Mouse (Mus musculus) liver, embryonic 15.5 days (tissue): ENCODE results near the gene Dennd1a. TPM values are rescaled to one million over a fixed set of nuclear protein-coding genes. Genes with fewer than 3 reads are reported as not detected.

Experiments
- ATAC-seq: fragments of 200-750 bp; cut with Nextera tagmentation; 2 replicates; pipeline ENCODE4 v1.8.0; 2017; ENCODE audit warnings: moderate number of reproducible peaks, mild to moderate bottlenecking, moderate library complexity; ENCODE audit not compliant: insufficient read depth
- H3K27ac ChIP-seq: fragments of 300-500 bp; sonication (generic); replicated peaks from 2 replicates; pipeline ENCODE4 v1.5.1; 2015; ENCODE audit warnings: mild to moderate bottlenecking, inconsistent platforms
- H3K27me3 ChIP-seq: fragments of 300-500 bp; sonication (generic); 2 replicates; pipeline ENCODE4 v1.6.1; 2015; ENCODE audit warnings: mild to moderate bottlenecking, inconsistent platforms
- H3K36me3 ChIP-seq: fragments of 300-500 bp; sonication (generic); replicated peaks from 2 replicates; pipeline ENCODE4 v1.6.1; 2015; ENCODE audit warnings: moderate library complexity, mild to moderate bottlenecking, inconsistent platforms
- H3K4me1 ChIP-seq: fragments of 300-500 bp; sonication (generic); replicated peaks from 2 replicates; pipeline ENCODE4 v1.6.1; 2015; ENCODE audit warnings: inconsistent platforms
- H3K4me2 ChIP-seq: fragments of 300-500 bp; sonication (generic); 2 replicates; pipeline ENCODE4 v1.6.1; 2015; ENCODE audit warnings: moderate library complexity, mild to moderate bottlenecking, inconsistent platforms
- H3K4me3 ChIP-seq: fragments of 300-500 bp; sonication (generic); replicated peaks from 2 replicates; pipeline ENCODE4 v1.5.1; 2015; ENCODE audit warnings: mild to moderate bottlenecking, inconsistent platforms
- H3K9ac ChIP-seq: fragments of 300-500 bp; sonication (generic); 2 replicates; pipeline ENCODE4 v1.6.1; 2015; ENCODE audit warnings: moderate library complexity, mild to moderate bottlenecking, inconsistent platforms
- H3K9me3 ChIP-seq: fragments of 300-500 bp; sonication (generic); replicated peaks from 2 replicates; pipeline ENCODE4 v1.6.1; 2016; ENCODE audit warnings: inconsistent platforms
- WGBS: fragments of 180-500 bp; shearing (Covaris S2); methylation state at CpG from one replicate; pipeline ENCODE4 v1.1.7; 2015; ENCODE audit warnings: mixed read lengths; ENCODE audit not compliant: insufficient replicate concordance; 5-methylcytosine and 5-hydroxymethylcytosine counted together
- microRNA-seq: library from miRNA; unstranded; fragments of <30 nt; microRNA quantifications from one replicate; pipeline ENCODE4, GENCODE M21; 2016
- polyA plus RNA-seq: library from polyadenylated mRNA; unstranded; fragments of >200 nt; fragmentation: Nextera tagmentation; extraction: Ambion mirVana; gene quantifications from 2 replicates; pipeline ENCODE4 v1.2.1, GENCODE M21; 2015

The Dennd1a gene
- polyA plus RNA-seq, 1 experiment from 2014 or later: 9.9 TPM

DNA sequence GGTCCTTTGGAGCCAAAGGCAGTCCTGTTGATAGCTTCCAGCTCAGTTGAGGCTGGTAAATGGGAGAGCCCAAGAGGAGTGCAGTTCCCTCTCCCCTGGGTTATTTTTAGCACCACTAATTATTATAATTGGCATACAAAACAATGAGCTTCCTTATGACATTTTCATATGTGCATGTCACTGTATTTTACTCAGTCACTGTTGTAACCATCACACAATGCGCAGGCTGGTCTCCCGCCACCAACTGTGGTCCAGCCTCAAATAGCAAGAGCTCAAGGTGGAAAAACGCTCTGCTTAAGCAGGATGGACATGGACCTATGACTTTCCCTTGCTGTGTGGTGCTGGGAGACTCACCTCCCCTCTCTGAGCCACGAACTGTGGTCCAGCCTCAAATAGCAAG lies 529.4 kb downstream of the Dennd1a start:
- no peaks in the 10 kb centered on the region for H3K4me1 ChIP-seq
- H3K27ac ChIP-seq: no peak overlapping the region
- H3K36me3 ChIP-seq: no peaks in the 10 kb centered on the region
- no peaks in the 10 kb centered on the region for H3K9me3 ChIP-seq
- ATAC-seq: no peak
- no peak overlapping the region for H3K9ac ChIP-seq
- no peak overlapping the region for H3K4me3 ChIP-seq
- H3K27me3 ChIP-seq: peaks cover 10% of the 10 kb centered on the region; the same call in 1 of the 2 replicates
- no peak overlapping the region for H3K4me2 ChIP-seq
- 61% methylated on average over 4 of the region's 4 CpGs for WGBS

DNA sequence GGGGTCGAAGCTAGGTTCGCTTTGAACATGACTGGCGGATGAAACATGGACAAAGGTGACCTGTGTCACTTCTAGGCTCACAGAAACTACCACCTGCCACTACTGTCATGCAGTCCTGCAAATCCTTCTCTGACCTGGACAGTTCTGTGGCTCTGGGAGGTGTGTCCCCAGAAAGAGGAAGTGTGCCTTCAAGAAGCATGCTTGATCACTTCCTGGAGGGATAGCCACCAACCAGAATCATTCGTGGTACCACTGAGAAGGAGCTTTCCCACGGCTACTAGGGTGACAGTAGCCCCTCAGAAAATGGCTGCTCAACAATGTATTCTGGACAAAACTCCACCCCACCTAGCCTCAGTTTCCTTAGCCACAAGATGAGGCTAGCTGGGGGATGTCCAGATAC lies 530.2 kb downstream of the Dennd1a start:
- peaks cover 10% of the 10 kb centered on the region; the same call in 1 of the 2 replicates for H3K27me3 ChIP-seq
- no peak overlapping the region for H3K4me3 ChIP-seq
- 41% methylated on average over 5 of the region's 5 CpGs for WGBS
- no peaks in the 10 kb centered on the region for H3K36me3 ChIP-seq
- H3K4me1 ChIP-seq: no peaks in the 10 kb centered on the region
- no peak for ATAC-seq
- H3K27ac ChIP-seq: no peak overlapping the region
- no peak overlapping the region for H3K4me2 ChIP-seq
- no peaks in the 10 kb centered on the region for H3K9me3 ChIP-seq
- no peak overlapping the region for H3K9ac ChIP-seq

DNA sequence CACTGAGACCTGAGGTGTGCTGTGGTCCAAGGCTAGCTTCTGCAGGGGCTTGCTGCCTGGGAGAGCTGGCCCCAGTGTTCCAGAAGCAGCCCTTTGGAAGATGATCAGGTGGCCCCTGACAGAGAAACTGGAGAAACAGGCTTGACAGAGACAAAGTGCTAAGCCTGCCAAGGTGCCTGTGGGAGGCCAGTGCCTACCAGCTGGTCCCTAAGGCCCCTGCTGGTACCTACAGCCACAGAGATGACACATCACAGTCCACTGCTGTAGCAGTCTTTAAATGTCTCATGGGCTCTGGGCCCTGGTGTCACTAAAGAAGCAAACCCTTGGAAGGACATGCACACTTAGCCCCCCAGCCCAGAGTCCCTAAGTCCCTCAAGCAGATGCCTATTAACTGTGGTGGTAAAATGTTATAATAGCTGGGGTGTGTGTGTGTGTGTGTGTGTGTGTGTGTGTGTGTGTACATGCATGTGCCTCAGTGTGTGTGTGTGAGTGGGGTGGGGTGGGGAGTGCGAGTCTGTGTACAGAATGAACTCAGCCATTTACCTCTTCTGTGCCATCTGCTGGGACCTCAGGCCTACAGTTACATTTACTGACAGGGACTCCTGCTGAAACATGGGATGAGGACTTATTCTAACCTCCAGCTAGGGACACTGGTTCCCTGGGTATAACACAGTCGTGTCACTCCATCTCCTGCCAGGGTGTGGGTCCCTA lies 530.8 kb downstream of the Dennd1a start:
- Histone ChIP-seq H3K9ac (no peak overlapping the region), H3K9me3 (no peaks in the 10 kb centered on the region), H3K4me3 (no peak overlapping the region), H3K4me2 (no peak overlapping the region), H3K27me3 (peaks cover 10% of the 10 kb centered on the region; the same call in 1 of the 2 replicates), H3K27ac (no peak overlapping the region), H3K36me3 (no peaks in the 10 kb centered on the region), H3K4me1 (no peaks in the 10 kb centered on the region)
- 59% methylated on average over 2 of the region's 2 CpGs for WGBS
- no peak for ATAC-seq

DNA sequence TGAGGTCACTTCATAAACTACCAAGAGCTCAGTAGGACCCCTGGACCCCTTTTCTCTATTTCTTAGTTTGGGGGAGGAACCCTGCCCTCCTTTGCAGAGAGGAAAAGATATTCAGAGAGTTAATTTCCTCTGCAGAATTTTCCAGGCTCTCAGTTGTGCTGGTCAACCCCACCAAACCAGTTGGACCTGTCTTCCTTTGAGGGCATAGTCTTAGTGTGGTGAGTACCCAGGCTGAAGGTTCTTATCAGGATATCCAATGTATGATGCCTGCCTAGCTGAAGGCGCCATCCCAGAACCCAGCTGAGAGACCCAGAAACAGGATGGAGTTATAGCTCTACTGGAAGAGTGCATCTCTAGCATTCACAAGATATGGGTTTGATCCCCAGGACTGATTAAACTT lies 536.1 kb downstream of the Dennd1a start:
- WGBS: 72% methylated on average over 1 of the region's 1 CpGs

DNA sequence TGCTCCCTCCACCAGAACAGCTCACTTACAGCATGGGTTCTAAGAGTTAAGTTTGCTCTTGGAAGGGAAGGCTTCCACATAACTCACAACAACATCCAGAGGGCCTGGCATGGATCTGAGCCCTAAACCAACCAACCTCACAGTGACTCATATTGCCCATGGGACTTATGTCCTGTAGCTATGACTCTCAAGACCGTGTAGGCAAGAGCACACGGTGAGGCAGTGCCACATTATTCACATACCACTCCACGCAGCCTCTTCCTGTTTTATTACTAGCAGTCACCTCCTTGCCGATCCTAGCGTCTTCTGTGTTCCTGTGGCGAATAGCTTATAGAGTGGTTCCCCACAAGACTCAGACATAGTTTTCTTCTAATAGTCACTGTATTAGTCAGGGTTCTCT lies 537.9 kb downstream of the Dennd1a start:
- WGBS: 29% methylated on average over 6 of the region's 6 CpGs
- H3K4me2 ChIP-seq: no peak overlapping the region
- H3K4me3 ChIP-seq: no peak overlapping the region
- no peak overlapping the region for H3K27ac ChIP-seq
- H3K36me3 ChIP-seq: no peaks in the 10 kb centered on the region
- no peaks in the 10 kb centered on the region for H3K27me3 ChIP-seq
- no peaks in the 10 kb centered on the region for H3K4me1 ChIP-seq
- ATAC-seq: no peak
- no peaks in the 10 kb centered on the region for H3K9me3 ChIP-seq
- H3K9ac ChIP-seq: no peak overlapping the region

More for the DNA sequence above, 536.1 kb downstream of the Dennd1a start:
- Histone ChIP-seq H3K27me3 (peaks cover 10% of the 10 kb centered on the region; the same call in 1 of the 2 replicates), H3K27ac (no peak overlapping the region), H3K9ac (no peak overlapping the region), H3K4me1 (no peaks in the 10 kb centered on the region), H3K4me2 (no peak overlapping the region), H3K4me3 (no peak overlapping the region), H3K36me3 (no peaks in the 10 kb centered on the region), H3K9me3 (no peaks in the 10 kb centered on the region)
- no peak for ATAC-seq

Small RNA genes within 50 kb of the gene (microRNA-seq; reads per million reads assigned to microRNA genes)
- gene Gm44455: not detected

Other genes starting within 250 kb of the Dennd1a start
- 1.5 and 1.9 TPM in 2 replicates for gene Lhx2, start 51.9 kb upstream of the Dennd1a start, polyA plus RNA-seq
- gene Nek6, start 224.3 kb upstream of the Dennd1a start, polyA plus RNA-seq: 36.2 and 37.3 TPM in 2 replicates